Mouse (Mus musculus) thymus, postnatal 0 days (tissue): ENCODE measurements around the gene Gper1. TPM values are rescaled to one million over a fixed set of nuclear protein-coding genes. Genes with fewer than 3 reads are reported as not detected.

Experiments
- DNase-seq: peaks from one replicate; pipeline ENCODE4 v3.0.0-alpha.2; 2015; ENCODE audit warnings: low spot score
- polyA plus RNA-seq: library from polyadenylated mRNA; unstranded; fragments of >200 nt; fragmentation: Nextera tagmentation; extraction: Ambion mirVana; gene quantifications from 2 replicates; pipeline ENCODE4 v1.2.1, GENCODE M21; 2015

The Gper1 gene
- polyA plus RNA-seq, 1 experiment from 2014 or later, result 5.2 TPM

DNA sequence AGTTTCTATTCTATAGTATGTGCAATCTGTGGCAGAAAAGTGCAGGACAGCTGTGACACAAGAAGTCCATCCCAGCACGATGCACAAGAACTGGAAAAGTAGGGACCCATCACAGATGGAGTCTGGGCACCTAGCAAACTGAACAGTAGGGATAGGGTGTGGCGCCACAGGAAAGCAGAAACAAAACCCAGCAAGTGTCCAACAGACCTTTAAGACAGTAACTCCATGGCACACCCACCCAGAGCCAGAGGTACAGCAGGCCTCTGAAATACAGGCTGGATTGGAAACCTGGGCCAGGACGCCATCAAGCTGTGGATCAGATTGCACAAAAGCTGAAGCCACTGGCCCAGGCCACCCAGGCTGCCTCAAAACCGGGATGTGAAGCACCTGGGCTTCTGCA is 20.0 kb downstream of the Gper1 start:
- DNase-seq, result no peak

DNA sequence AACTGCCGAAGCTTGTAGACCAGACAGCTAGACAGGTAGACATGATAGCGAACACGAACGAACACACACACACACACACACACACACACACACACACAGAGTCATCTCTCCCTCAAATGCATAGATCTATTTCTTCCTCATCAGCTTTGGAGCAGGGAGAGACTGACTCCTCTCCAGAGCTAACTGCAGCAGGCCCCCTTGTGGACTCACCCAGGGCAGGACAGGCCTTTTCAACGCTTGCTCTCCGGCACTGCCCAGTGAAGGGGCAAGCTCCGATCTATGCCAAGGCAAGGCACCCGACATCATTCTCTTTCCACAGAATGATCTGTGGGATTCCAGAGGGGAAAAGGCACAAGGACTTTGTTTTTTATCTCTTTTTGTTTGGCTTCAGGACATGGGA is 22.3 kb downstream of the Gper1 start:
- no peak for DNase-seq

DNA sequence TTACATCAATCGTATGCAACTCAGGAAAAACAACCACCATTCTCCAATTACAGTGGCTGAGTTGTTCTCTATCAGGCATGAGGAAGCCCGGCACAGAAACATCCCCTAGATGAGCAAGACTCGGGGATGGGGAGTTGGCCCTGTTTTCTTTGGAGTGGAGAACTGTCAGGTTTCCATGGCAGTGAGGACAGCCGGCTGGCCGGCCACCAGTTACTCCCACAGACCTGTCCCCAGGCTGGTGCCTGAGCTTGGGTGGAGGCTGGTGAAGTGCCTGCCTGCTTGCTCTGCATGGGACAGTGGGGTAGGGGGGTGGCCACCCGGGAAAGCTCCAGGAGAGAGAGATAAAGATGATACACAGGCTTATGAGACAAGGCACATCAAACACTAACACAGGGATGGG is 25.1 kb downstream of the Gper1 start:
- DNase-seq, result no peak

DNA sequence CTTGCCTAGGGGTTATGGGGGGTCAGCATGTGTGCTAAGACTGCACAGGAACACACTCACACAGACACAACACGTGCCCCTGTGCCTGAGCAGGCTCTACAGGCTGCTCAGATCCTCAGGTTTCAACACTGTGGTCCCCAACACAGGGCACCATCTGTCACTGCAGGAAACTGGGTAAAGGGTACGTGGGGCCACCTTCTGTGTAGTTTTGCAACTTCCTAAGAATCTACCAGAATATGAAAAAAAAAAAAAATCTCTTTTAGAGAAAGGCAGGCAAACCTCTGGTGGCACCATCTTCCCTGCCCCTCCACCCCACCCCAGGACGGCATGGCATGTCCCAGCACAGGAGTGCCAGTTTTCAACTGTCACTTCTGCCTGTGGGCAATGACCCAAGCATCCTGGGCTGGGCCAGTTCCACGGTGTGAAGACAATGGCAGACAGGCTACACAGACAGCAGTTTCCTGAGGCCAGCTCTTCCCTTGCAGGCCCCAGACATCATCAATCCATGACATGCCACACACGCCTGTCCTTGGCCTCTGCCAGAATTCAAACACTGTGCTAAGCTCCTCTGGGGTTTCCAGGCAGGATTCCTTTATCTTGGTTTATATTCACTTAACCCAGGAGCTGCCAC is 26.3 kb downstream of the Gper1 start:
- DNase-seq, result peak; percentile 86

DNA sequence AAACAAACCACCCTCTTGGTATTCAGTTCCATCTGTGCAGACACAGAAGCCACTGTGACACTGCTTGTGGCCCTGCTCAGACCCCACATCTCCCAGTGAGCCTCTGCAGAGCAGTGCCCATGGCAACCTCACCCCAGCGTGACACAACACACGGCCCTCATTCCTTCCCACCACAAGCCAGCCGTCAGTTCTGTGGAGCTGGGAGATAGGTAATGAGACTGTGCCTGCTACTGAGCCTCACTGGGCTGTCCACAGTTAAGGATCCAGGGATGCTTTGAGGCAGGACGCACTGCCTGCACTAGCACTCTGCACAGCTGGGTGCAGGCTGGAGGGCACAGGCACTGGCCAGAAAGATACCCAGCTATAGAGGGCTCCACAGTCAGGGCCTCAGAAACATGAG is 27.0 kb downstream of the Gper1 start:
- peak; percentile 6 for DNase-seq

DNA sequence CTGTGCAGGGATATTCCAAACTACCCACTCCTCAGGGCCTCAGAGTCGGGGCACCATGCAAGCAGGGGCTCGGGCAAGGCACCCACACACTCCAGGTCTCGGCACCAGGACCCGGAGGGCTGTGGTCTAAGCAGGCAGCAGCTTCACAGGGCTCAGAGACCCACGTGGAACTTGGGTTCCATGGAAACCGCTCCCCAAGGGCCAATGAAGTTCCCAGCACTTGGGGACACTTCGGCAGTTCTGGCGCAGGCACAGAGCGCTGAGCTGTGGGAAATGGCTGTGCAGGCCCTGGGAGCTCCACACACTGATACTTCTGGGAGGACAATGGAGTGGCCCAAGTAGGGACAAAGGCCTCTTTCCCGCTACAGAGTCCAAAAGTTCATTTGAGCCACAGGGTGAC is 30.1 kb downstream of the Gper1 start:
- no peak for DNase-seq

DNA sequence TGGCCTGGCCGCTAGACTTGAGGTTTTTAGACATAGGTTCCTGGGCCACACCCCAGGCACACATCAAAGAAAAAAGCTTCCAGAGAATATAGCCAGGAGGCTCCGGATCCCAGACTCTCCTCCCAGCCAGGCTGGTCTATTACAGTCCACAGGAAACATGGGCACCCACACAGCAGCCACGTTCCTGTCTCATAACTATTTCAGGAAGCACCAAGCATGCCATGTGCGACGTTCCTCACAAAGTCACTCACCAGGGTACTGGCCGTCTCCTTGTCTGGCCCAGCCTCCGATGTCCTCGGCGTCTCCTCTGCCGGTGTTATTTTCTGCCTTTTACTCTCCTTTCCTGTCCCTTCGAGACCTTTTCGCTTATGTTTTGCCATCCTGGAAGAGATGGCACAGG is 32.2 kb downstream of the Gper1 start:
- no peak for DNase-seq

DNA sequence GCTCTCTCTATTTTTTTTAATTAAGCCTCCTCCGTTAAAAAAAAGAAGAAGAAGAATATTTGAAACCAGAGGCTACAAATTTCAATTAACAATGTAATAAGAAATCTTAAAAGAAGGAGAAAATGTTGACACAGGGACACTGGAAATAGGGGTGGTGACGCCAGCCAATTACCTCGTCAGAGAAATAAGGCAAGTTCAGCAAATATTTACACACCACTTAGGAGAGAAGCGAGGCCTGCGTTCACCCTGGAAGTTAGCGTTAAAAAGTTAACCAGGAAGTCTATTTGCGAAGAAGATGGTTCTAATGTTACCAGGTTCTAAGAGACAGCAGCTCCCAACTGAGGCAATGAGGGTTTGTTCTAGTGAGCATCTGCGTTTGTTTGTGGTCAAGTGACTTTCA is 34.3 kb downstream of the Gper1 start:
- DNase-seq, result no peak

DNA sequence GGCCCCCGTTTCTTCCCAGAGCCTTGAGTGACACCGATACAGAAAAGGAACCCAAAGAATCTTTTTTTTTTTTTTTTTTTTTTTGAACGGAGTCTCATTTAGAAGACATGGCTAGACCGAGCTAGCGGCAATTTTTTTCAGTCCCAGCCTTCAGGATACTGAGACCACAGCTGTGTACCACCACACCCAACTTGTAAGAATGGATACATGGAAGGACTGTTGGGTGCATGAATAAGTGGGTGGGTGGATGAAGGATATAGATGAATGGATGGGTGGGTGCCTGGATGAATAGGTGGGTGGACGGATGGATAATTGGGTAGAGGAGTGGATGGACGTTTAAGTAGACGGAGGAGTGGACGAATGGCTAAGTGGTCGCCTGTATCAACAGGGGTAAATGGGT is 37.0 kb downstream of the Gper1 start:
- no peak for DNase-seq

DNA sequence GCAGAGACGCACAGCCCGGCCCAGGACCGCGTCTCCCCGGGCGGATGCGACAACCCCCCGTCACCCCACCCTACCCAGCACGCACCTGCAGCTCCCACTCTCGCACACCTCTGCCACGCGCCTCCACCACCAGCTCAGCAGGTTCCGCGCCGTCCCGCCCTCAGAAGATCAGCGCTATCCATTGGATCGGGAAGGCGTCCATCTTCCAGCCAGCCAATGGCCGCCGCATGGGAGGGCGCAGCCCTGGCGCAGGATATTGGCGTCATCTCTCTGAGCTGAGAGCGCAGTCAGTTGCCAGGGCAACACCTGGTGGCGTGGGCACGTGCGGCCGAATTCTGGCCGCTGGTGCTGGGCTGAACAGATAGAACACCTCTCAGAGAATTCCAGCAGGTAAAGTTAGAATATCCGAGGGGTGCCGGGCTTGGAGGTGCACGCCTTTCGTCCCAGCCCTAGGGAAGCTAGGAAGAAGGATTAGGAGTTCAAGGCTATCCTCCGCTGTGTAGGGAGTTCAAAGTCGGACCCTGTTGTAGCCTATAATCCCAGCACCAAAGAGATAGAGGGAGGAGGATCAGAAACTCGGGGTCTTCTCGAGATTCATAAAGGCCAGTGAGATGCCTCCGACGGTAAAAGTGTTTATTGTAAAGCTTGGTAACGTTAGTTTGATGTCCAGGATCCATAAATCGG is 37.6 kb downstream of the Gper1 start, which contains the start of gene 3110082I17Rik:
Gene 3110082I17Rik, minus strand, starts transcription at position 144 of the 684 bp plus-strand sequence.
- peak; percentile 96 for DNase-seq

DNA sequence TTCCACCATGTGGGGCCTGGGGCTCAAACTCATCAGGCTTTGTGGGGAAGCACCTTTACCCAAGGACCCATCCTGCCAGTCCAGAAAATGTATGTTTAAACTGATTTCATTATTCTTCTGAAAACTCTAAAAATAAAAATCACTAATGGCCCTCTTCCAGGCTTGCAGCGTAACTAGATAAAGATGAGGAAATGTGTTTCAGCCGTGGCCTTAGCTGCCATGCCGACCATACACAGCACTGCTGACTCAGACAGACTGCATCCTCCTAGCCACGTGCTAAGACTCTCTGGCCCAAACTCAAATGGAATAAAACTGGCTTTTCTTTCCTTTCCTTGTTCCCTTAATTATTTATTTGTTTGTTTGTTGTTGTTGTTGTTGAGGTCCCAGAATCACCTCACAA is 41.9 kb downstream of the Gper1 start:
- DNase-seq, result no peak

DNA sequence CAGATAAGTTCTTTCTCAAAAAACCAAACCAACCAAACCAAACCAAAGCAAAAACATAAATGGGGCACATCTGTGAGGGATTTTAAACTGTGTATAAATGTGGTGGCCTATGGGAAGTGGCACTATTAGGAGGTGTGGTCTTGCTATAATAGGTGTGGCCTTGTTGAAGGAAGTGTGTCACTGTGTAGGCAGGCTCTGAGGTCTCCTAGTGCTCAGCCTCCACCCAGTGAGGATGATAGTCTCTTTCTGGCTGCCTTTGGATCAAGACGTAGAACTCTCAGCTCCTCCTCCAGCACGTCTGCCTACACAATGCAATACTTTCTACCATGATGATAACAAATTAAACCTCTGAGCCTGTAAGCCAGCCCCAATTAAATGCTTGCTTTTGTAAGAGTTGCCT is 43.4 kb downstream of the Gper1 start:
- DNase-seq, result no peak

DNA sequence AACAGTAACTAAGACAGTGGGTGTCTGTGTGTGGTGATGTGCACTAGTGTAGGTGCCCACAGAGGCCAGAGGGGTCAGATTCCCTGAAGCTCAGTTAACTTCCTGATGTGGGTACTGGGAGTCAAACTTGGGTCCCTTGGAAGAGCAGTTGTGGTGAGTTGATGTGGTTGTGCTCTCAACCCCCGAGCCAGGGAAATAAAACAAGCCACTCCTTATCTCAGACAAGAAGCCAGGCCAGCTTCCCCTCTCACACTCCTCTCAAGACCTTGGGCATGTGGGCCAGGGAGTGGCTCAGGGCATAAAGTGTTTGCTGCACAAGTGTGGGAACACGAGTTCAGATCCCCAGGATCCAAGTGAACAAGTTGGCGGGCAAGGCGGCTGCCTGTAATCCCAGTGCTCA is 43.9 kb downstream of the Gper1 start:
- no peak for DNase-seq

DNA sequence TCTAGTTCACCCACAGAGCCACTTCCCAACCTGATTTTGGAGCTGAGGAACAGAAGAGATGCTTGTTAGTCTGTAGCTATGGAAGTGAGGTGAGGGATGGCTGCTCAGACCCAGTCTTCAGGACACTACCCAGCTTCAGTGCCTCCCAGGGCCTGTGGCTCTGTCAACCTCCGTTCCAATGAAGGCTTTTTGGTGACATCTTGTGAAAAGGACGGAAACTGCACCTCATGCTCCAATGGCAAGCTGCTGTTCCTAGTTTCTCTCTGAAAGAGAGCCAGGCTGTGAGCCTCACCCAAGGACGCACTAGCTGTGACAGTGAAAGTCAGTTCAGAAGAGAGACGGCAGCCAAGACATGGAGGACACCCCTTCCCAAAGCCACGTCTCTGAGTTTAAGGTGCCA is 45.0 kb downstream of the Gper1 start:
- DNase-seq, result peak; percentile 34

DNA sequence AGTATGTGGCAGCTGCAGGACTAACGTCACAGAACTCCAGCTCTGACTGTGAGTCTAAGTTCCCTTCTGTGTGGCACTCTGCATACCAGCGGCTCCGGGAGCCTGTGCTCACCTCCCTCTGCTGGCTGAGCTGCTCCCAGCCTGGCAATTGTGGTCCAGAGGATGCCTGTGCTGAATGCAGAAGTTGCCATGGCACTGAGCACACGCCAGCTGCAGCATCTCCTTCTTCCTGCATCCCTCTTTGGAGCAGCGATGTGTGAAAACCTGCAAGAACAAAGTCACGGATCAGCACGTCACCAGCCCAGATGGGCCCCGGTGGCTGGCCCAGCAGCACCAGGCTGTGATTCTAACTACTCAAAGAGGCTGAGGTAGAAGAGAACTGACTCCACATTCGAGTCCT is 51.8 kb downstream of the Gper1 start:
- DNase-seq, result no peak

Other genes with a start within 250 kb of the Gper1 start
- gene Sun1, start 222.5 kb upstream of the Gper1 start, polyA plus RNA-seq, result 19.0 and 19.4 TPM in 2 replicates
- gene Get4, start 170.8 kb upstream of the Gper1 start, polyA plus RNA-seq, result 184 and 200 TPM in 2 replicates
- 3.1 TPM in 2 replicates for gene Adap1, start 97.5 kb upstream of the Gper1 start, polyA plus RNA-seq
- gene Cox19, start 71.7 kb upstream of the Gper1 start, polyA plus RNA-seq, result 110 and 112 TPM in 2 replicates
- not detected in 2 replicates for gene Cyp2w1, start 70.5 kb upstream of the Gper1 start, polyA plus RNA-seq
- gene Gpr146, start 45.5 kb upstream of the Gper1 start, polyA plus RNA-seq, result 5.5 and 7.4 TPM in 2 replicates
- 0.54 and 0.79 TPM in 2 replicates for gene C130050O18Rik, start 17.9 kb upstream of the Gper1 start, polyA plus RNA-seq
- 19.6 and 19.9 TPM in 2 replicates for gene 3110082I17Rik, start 37.4 kb downstream of the Gper1 start, polyA plus RNA-seq
- gene Zfand2a, start 61.4 kb downstream of the Gper1 start, polyA plus RNA-seq, result 4.7 and 4.8 TPM in 2 replicates
- gene Uncx, start 120.3 kb downstream of the Gper1 start, polyA plus RNA-seq, result 0.06 and 0.17 TPM in 2 replicates